Mouse (Mus musculus) brown adipose tissue, adult 24 weeks (tissue): Measurements from ENCODE around the gene Susd1. TPM values are rescaled to one million over a fixed set of nuclear protein-coding genes. Genes with fewer than 3 reads are reported as not detected.

ENCODE experiments used
- H3K27ac ChIP-seq: fragments of 200-500 bp; replicated peaks from 2 replicates; pipeline ENCODE4 v1.5.1; 2012; ENCODE audit warnings: low read depth, mild to moderate bottlenecking, low read length
- H3K4me1 ChIP-seq: fragments of 200-500 bp; 2 replicates; pipeline ENCODE4 v1.6.1; 2012; ENCODE audit warnings: low read length, mixed read lengths; ENCODE audit not compliant: control insufficient read depth, insufficient read depth, insufficient read length
- H3K4me3 ChIP-seq: fragments of 200-500 bp; 2 replicates; pipeline ENCODE4 v1.5.1; 2012; ENCODE audit warnings: low read depth, mild to moderate bottlenecking, low read length, moderate library complexity; ENCODE audit not compliant: insufficient read depth
- polyA plus RNA-seq: library from polyadenylated mRNA; stranded (reverse); fragments of >200 nt; gene quantifications from 2 replicates; pipeline ENCODE4 v1.2.4, GENCODE M21; 2012; ENCODE audit not compliant: missing spikeins, insufficient read depth, insufficient read length

The Susd1 gene
- 1.1 and 1.6 TPM in 2 replicates for polyA plus RNA-seq

DNA sequence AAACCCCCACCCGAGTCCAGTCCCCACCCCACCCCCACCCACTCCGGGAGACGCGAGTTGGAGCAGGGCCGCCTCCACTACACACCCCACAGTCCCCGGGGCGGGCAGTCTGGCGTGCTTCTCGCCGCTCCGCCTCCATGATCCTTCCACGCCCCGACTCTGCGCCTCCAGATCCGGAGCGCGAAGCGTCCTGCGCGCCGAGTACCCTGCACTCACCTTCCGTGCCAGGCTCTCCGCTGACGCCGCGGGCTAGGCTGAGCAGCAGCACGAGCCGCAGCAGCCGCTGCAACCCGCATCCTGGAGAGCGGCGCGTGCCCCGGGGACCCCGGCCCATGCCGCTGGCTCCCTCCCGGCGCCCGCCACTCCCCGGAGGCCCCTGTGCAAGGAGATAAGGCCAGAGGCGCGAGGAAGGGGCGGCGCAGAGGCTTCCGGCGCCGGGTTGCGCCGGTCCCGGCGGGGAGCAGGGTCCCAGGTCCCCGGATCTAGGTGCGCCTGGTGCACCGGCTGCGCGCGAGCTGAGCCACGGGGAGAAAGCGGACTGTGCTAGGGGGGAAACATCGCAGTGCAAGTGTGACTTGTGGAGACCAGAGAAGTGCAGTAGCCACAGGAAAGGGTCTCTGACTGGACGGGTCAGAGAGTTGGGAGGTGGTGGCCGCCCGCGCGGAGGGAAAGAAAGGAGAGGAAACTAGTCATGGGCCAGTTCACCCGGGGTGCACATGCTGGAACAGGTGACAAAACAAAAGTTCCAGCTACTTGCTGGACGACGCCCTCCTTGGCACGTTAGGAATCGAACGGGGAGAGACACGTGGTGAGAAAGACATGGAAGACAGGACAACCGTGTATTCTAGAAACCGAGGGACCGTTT, at the start of gene Susd1:
Gene Susd1 (minus strand): TSS at position 644 of the 865 bp plus-strand sequence.
- Histone ChIP-seq H3K4me3 (peak within 1 kb of the TSS; percentile 60), H3K27ac (no peak within 1 kb of the TSS), H3K4me1 (peaks cover 6% of the 10 kb centered on the region; the same call in 1 of the 2 replicates)

DNA sequence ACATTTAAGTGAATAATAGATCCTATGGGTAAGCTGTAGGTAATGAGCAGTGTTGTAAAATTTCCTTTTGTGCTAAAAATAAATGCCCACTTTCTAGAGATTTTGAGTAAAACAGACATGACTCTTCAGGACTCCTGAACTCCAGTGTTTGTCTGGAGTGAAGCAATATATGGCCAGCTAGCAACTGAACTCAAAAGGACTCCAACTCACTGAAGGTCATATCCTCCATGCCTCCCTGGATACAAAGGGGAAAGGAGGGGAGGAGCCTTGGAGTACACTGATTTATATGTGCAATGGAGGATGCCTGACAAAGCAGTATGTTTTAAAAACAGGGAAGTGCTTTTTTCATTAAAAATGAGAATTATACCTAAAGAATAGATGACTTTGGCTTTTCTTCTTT, 32.9 kb upstream of the Susd1 start:
- Histone ChIP-seq H3K4me3 (no peak overlapping the region), H3K27ac (no peak overlapping the region), H3K4me1 (no peaks in the 10 kb centered on the region)

DNA sequence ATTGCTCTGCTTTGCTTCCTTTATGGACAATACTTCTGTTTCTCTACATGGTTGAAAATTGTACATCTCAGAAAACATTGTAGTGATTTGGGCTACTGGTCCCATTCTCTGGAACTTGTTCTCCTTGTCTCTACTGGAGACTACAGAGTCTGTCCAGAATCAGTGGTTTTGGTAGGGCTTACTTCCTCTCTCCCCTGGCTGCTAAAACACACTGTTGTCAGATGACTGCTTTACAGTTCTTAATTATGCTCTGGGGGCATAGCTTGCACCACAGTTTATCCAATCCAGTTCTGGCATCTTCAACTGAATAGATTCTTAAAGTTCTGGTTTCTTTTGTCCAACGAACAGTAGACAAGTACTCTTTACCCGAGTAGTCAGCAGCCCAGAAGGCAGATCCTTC, 27.0 kb upstream of the Susd1 start:
- Histone ChIP-seq H3K27ac (no peak overlapping the region), H3K4me1 (no peaks in the 10 kb centered on the region), H3K4me3 (no peak overlapping the region)

DNA sequence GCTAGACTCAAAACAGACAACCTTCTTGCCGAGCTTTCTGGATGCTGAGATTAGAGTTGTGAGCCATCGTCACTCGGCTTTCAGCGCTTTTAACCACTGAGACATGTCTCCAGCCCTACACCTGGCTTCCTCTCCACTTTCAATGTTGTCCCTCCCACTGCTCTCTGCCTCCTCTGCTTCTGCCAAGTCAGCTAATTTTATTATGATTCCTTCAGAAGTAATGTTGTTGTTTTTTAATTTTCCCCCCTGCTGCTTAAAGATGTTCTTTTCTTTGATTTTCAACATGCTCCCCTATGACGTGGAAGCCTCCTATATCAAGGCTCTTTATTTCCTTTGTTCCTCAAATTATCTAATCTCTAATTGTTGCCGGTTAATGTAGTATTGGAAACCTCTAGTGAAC, 26.2 kb upstream of the Susd1 start:
- H3K4me3 ChIP-seq: no peak overlapping the region
- no peak overlapping the region for H3K27ac ChIP-seq
- no peaks in the 10 kb centered on the region for H3K4me1 ChIP-seq

DNA sequence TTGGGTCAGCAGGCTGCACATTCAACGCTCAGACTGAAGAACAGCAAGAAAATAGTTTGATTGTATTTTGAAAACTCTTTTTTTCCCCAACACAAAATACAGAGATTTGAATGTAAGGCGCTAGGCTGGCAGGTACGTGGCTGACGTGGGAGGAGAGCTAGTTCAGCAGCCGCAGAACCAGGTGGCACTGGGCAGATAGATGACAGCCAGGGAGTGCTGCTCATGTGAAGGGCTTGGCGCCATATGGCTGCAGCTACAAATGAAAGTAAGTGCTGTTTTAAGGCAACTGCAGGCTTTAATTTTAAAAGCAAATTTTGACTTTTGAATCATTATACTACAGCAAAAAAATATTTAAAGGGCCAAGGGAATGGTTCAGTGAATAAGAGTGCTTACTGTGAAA, 24.1 kb upstream of the Susd1 start:
- Histone ChIP-seq H3K4me1 (peaks cover 4% of the 10 kb centered on the region; the same call in 1 of the 2 replicates), H3K4me3 (no peak overlapping the region), H3K27ac (no peak overlapping the region)

DNA sequence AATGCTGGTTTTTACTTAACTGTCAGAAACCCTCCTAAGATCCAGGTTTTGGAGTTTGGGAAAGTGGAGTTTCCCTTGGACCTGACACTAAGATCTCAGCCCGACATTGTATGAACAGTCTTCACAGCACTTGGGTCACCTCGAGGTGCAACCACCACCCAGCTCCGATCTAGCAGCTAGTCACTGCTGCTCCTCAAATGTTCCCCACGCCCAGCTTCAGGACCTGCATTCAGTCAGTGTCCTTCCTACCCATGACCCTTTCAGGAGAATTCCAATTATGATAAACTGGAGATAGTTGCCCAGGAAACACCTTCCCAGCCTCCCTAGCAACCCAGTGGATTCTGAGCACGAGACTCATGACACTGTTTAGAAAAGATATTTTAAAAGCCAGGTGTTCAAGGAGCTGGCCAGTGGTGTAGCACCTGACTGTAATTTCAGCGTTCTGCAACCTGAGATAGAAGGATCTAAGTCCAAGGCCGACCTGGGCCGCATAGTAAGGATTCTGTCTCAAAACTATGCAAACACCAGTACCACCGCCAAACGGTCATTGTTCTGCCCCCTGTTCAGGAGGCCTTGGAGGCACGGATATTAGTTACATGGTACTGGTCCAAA, 22.8 kb upstream of the Susd1 start:
- Histone ChIP-seq H3K27ac (no peak overlapping the region), H3K4me3 (no peak overlapping the region), H3K4me1 (peaks cover 4% of the 10 kb centered on the region; the same call in 1 of the 2 replicates)

DNA sequence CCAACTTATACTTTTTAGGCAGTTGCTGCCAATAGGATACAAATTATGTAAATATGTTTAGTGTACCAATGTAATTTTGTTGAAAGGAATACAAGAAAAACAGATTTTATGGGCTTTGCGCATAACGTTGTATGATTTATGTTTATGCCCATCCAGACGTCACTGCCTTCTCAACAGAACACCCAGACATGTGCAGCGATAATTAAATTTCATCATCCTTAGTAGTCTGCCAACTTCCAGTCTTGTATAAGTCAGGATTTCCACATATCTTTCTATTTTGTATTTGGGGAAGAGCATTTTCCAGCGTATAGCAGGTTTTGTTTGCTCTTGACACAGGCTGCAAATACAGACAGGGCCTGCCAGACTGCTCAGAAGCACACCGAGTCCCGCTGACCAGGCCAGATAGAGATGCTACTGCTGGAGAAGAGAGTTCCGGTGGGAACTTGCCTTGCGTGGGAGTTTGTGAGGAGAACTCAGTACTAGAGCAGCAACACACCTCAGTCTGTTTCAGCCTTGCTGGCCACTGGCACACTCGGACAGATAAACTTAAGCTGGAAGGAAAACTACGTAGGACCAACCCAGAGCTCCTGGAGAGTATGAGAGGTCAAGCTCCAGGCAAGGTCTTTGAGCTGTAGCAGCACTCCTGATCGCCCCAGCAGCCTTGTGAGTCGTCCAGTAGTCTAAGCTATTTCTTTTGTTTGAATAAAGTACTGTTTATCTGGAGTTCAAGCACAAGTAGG, 21.0 kb upstream of the Susd1 start:
- H3K4me3 ChIP-seq: no peak overlapping the region
- no peak overlapping the region for H3K27ac ChIP-seq
- peaks cover 4% of the 10 kb centered on the region; the same call in 1 of the 2 replicates for H3K4me1 ChIP-seq

DNA sequence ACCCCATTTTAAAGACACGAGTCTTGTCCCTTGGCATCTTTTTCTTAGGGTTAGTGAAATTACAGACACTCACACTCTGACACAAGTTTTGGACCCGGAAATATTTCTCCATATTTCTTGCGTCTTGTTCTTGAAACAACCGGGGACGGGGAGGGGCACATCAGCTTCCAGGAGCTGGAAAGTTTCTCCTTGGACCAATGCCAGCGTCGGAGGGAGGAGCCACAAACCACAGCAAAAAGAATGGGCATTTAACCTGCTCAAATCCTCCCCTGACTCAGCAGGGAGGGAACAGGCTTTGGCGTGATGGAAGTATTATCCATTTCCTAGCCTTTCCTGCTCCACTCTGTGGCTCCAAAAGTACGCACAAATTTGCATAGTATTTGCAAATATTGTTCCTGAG, 19.5 kb upstream of the Susd1 start:
- Histone ChIP-seq H3K27ac (no peak overlapping the region), H3K4me3 (no peak overlapping the region), H3K4me1 (peaks cover 4% of the 10 kb centered on the region; the same call in 1 of the 2 replicates)

DNA sequence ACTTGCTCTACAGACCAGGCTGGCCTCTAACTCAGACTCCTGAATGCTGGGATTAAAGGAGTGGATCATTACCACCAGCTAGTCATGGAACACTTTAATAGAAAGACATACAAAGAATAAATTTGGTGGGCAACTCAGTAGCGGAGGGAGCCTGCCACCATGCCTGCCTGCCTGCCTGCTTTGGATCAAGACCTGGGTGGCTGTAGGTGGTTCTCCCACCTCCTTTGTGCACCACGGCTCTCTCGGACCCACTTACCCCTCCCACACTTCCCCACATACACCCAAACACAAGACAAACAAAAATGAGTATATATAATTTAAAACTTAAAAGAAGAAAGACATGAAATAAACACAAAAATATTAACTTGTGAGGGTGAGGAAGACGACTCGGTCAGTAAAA, 18.7 kb upstream of the Susd1 start:
- peaks cover 4% of the 10 kb centered on the region; the same call in 1 of the 2 replicates for H3K4me1 ChIP-seq
- H3K4me3 ChIP-seq: no peak overlapping the region
- no peak overlapping the region for H3K27ac ChIP-seq

DNA sequence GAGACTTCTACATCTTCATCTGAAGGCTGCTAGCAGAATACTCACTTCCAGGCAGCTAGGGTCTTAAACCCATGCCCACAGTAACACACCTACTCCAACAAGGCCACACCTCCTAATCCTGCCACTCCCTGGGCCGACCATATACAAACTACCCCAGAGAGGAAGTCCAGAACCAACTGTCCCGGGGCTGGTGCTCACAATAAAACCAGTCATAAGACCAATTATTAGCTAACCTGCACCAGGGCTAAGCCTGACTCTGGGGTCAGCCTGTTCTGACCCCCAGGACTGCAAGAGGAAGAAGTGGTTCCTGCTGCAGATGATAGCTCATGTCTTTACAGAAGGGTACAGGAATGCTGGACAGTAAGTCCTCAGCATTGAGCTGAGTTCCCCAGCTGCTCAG, 17.0 kb upstream of the Susd1 start:
- peaks cover 4% of the 10 kb centered on the region; the same call in 1 of the 2 replicates for H3K4me1 ChIP-seq
- H3K4me3 ChIP-seq: no peak overlapping the region
- no peak overlapping the region for H3K27ac ChIP-seq

DNA sequence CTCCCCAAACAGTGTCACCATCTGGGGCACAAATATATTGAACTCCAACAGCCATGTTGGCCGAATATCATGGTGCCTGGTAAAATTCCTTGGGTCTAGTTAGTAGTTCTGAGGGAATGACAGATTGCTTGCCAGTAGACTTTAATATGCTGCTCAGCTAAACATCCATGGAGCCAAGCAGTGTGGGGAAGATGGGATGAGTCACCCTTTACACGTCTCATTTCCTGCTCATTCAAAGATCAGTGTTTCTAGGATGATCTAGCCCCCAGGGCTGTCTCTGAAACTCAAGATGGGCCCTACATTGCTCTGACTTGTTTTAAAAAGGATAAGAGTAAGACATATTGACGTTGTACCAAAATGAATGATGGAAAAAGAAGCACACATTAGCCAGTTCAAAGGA, 15.6 kb upstream of the Susd1 start:
- H3K27ac ChIP-seq: no peak overlapping the region
- peaks cover 4% of the 10 kb centered on the region; the same call in 1 of the 2 replicates for H3K4me1 ChIP-seq
- no peak overlapping the region for H3K4me3 ChIP-seq

DNA sequence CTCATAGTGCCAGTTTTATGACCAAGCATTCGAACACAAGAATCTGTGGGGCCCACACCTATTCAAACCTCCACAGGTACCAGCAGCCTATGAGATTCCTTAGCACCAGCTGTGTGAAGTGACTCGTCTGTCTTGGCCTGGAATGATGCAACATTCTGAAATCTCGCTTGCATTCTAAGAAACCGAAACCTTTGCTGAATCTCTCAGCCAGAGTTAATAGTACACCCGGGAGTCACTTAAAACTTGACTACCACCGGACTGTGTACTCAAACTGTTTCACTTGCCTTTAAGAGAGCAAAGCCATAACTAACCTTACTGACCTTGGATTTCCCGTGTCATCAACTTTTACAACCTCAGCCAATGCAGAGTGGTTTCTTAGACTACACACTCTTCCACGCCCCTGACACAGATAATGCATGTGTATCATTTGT, 14.1 kb upstream of the Susd1 start:
- Histone ChIP-seq H3K4me3 (no peak overlapping the region), H3K4me1 (no peaks in the 10 kb centered on the region), H3K27ac (no peak overlapping the region)

DNA sequence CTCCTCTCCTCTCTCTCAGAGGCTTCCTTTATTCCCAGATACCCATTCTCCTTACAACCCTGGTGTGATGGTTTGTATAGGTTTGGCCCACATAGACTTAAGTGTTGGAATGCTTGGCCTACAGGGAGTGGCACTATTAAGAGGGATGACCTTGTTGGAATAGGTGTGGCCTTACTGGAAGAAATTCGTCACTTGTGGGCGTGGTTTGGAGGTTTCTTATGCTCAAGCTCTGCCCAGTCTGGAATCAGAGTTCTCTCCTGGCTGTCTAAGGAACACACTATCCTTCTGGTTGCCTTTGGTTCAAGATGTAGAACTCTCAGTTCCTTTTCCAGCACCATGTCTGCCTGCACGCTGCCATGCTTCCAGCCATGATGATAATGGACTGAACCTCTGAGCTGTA, 12.5 kb upstream of the Susd1 start:
- no peak overlapping the region for H3K27ac ChIP-seq
- no peaks in the 10 kb centered on the region for H3K4me1 ChIP-seq
- H3K4me3 ChIP-seq: no peak overlapping the region

DNA sequence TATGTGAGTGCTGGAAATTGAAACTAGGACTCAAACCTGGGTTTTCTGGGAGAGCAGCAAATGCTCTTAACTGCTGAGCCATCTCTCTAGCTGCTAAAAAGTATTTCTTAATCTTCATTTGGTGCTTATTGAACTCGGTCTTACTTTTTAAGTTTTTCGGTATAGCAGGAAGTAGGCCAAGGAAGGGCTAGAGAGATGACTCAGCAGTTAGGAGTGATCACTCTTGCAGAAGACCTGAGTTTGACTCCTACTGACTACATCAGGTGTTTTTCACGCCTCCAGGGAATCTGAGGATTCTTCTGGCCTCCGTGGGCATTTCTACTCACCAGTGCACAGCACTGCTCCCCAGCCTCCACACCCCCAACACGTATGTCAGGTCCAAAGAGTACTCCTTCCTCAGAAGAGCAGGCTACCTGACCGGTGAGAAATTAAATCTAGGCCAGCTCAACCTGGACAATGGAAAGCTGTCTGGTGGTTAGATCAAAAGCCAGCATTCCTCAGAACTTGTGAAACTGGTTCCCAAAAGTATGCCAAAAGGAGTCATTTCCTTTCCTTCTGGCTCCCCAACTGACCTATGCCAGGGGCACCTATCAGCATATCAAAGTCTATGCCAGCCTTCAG, 11.9 kb upstream of the Susd1 start:
- Histone ChIP-seq H3K4me1 (no peaks in the 10 kb centered on the region), H3K4me3 (no peak overlapping the region), H3K27ac (no peak overlapping the region)

DNA sequence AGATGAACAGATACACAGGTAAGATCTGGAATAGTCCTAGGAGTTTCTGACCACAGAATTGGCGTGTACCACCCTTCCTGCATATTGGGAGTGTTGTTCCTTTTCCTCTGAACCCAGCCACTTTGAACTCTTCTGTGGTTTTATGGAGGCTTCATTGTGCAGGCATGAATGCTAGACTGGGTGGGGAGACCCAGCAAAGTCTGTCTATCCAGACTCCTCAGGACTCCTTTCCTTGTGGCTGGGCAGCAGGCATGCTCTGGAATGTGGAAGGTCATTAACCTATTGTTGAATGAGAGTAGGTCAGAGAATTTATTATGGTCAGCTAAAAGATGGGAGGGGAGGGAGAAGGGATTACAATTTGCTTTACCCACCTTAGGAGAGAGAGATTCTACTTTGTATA, 8.9 kb upstream of the Susd1 start:
- Histone ChIP-seq H3K4me3 (no peak overlapping the region), H3K27ac (no peak overlapping the region), H3K4me1 (no peaks in the 10 kb centered on the region)
